Mouse (Mus musculus) kidney, adult 11 months (tissue): Measurements from ENCODE around the gene Dst.
"Not testable (repeated sequence)": the region's sequence is repeated elsewhere in the genome, so short reads cannot be mapped to it uniquely, and the experiment has no call there.

Source experiments
- DNase-seq: peaks from one replicate; pipeline ENCODE4 v3.0.0; 2022

The Dst gene

GRCm38 (mm10) chr1:34033478-34033877 lies 125.5 kb downstream of the Dst start:
- DNase-seq, result no peak

DNA sequence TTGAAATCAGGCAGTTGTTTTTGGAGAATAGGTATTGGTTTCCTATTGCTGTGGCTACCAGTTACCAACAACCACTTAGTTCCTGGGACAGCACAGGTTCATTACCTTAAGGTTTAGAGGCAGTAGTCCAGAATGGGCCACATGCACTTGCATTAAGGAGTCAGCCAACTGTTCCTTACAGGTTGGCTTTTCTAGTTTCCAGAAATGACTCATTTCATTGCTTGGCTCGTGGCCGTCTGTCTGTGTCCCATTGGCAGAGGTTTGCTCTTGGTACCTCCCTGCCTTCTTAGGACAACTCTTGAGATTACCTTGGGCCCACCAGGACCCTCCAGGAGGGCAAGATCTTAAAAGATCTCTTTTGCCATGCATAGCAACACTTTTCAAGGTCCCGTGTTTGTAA lies 125.9 kb downstream of the Dst start:
- DNase-seq, result no peak

DNA sequence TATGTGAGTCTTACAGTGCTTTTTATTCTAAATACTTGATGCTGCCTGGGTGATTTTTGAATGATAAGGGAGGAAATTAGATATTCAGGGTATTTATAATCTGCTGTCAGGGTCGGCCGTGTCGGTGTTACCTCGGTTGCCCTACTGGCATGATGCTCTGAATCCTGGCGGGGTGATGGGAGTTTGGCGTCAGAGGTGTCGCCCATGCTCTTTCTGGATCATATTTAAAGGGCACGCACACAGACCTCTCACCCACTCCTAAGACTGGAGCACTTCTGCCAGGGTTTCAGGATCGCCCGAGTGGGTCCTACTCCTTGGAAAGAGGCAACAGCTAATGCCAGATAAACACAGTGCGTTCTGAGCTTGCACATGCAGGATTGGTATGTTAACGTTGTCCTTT lies 128.1 kb downstream of the Dst start:
- no peak for DNase-seq

DNA sequence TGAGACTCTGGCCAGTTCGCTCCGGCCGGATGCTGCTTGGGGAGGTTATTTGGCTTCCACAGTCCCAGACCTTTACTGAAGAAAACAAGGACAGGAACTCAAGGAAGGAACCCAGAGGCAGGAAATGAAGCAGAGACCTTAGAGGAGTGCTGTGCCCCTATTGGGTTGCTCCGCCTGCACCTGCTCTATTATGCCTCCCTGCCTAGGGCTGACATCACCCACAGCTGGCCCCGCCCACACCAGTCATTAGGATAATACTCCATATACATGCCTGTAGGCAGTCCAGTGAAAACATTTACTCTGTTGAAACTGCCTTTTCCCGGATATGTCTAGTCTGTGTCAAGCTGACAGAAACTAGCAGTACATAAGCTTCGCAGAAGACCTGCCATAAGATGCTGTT lies 130.5 kb downstream of the Dst start:
- DNase-seq, result no peak

- DNase-seq, result no peak
These were observed 132.0 kb downstream of the Dst start for GRCm38 (mm10) chr1:34040049-34040448.

GRCm38 (mm10) chr1:34040901-34041721 lies 133.1 kb downstream of the Dst start:
- no peak for DNase-seq

GRCm38 (mm10) chr1:34042299-34042698 lies 134.3 kb downstream of the Dst start:
- DNase-seq, result no peak

DNA sequence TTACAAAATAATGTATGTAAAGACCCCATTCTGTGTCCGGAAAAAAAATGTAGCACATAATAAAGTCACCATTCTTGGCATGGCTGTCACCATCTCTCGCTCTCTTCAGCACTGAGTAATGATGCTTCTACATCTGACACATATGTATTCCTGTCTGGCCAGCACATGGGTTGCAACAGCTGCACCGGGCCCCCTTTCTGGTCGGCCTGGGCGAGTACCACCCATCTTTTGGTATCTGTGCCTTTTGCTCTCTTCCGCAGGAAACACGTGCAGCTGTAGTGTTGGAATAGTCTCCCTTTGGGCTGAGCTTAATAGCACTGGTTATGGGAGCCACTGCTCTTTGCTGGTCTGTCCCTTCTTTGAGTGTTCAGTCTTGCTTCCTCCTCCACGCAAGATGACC lies 135.3 kb downstream of the Dst start:
- no peak for DNase-seq

GRCm38 (mm10) chr1:34043836-34044550 lies 136.0 kb downstream of the Dst start:
- DNase-seq, result no peak

- DNase-seq, result no peak
These were observed 136.7 kb downstream of the Dst start for GRCm38 (mm10) chr1:34044675-34045074.

DNA sequence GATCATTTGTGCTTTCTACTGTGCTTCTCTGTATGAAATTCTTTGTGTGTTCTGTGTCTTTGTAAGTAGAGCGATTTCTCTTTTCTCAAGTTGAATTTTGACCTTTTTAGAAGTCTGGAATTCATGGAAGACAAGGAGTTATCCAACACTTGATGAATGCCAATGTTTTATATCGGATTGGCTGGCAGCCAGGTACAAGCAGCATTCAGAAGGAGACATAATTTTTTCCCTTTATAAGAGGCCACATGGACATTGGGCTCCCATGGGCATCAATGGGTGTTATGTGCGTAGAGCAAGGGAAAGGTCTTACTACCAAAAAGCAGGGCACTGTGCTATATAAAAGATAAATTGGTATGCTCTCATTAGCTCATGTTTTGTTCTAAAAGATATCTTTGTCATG lies 139.3 kb downstream of the Dst start:
- no peak for DNase-seq

- DNase-seq, result no peak
These were observed 143.2 kb downstream of the Dst start for GRCm38 (mm10) chr1:34051251-34051650.

GRCm38 (mm10) chr1:34052422-34052821 lies 144.4 kb downstream of the Dst start:
- DNase-seq, result no peak

GRCm38 (mm10) chr1:34054970-34055369 lies 146.9 kb downstream of the Dst start:
- no peak for DNase-seq

DNA sequence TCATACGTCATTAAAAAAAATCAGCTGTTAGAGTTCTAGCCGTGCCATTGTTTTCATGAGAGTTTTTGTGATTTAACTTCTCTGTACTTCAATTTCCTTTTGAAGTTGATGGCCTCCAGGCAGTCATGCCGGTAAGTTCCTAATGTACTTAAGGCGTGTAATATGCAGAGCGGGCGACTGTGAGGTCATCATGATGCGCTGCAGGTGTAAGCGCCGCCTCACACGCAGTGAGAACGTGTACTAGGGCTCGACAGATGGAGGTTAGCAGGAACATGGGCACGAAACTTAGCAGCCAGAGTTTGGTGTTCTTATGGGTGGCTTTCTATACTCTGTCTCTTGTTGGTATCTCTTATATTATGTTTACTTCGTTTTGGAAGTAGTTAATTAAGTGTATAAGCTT lies 148.6 kb downstream of the Dst start:
- DNase-seq, result no peak

DNA sequence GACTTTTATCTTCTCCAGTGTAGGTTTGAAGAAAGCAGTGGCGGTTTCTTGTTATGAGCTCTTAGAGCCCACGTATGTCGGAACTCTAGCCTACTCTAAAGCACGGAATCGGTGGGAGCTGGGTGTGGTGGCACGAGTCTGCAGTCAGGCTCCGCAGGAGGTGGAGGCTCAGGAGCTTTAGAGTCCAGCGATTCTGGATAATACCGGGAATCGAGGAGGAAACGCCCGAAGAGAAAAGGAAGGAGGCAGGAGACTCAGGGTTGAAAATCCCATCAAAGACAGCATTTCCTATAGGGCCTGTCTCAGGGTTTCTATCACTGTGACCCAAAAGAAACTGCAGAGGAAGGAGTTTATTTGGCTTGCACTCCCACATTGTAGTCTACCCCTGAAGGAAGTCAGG lies 151.2 kb downstream of the Dst start:
- DNase-seq, result no peak

DNA sequence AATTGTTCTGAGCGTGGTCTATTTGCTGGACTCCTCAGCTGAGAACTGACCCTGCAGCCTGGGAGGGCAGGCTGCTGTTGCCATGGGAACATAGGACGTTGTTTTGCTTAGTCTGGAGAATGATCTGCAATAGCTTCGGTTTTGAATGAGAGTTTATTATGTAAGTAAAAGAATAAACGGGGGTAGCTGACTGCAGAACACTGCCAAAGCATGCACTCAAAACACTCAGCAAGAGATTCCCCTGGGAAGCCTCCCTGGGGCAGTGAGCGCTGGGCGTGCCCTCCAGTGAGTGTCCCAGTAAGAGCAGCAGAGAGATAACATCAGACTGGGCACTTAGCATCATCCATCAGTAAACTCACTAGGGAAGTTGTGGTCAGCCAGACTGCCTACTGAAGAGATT lies 152.4 kb downstream of the Dst start:
- peak; percentile 48 for DNase-seq

- DNase-seq, result peak; percentile 81
These were observed 153.1 kb downstream of the Dst start for GRCm38 (mm10) chr1:34061078-34061477.

DNA sequence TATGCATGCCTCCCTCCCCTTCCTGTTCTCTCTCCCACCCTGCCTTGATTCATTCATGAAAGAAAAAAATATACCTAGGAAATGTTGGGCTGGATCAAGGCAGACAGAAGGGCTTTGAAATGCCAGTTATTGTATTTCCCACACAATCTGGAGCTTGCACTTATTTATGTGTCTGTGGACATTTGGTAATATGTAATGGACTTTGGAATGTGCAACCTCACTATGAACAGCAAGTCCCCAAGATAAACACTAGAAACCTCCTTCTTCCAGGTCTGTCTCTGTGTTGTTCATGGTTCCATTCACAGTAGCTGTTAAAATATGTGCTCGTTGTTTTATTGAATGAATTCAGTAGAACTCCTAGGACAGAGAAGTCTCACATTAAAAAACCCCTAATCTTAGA lies 153.8 kb downstream of the Dst start:
- DNase-seq, result no peak

- no peak for DNase-seq
These were observed 155.9 kb downstream of the Dst start for GRCm38 (mm10) chr1:34063943-34064342.

GRCm38 (mm10) chr1:34065551-34066048 lies 157.6 kb downstream of the Dst start:
- DNase-seq, result no peak

DNA sequence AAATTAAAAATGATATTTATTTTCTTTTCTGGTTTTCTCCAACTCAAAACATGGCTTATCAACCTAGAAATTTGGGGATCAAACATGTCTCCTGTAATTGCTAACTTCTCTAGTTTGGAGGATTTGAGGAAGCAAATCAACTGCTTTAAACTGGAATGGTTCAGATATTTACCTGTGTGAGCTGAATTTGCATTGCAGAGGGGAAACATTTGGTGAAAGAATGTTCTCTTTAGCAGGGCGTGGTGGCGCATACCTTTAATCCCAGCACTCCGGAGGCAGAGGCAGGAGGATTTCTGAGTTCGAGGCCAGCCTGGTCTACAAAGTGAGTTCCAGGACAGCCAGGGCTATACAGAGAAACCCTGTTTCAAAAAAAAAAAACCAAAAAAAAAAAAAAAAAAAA lies 158.4 kb downstream of the Dst start:
- DNase-seq, result not testable (repeated sequence)

- no peak for DNase-seq
These were observed 160.3 kb downstream of the Dst start for GRCm38 (mm10) chr1:34068341-34068740.
